In genomic region chr19:45544152-45544924, GRCm38 (mm10) we compare ENCODE assay signal across 8 mouse cellular contexts. TPM values are rescaled to one million over a fixed set of nuclear protein-coding genes. Genes with fewer than 3 reads are reported as not detected.
DNase-seq lines count a peak whose midpoint lies in the region; ATAC-seq and TF ChIP-seq lines count a peak whose summit lies in the region.

No protein-coding gene starts in this region.

- no peak overlapping the region for H3K27ac ChIP-seq in heart, adult 2 months
- H3K27ac ChIP-seq in forebrain, embryonic 15.5 days (replicated peaks) = no peak overlapping the region
- H3K27ac ChIP-seq in limb, embryonic 13.5 days = no peak overlapping the region

- no peak for TF ChIP-seq CTCF in heart, adult 2 months (IDR thresholded peaks at IDR 0.05)

- H3K79me2 ChIP-seq in heart, adult 2 months (replicated peaks; ENCODE audit: control insufficient read depth, insufficient read depth, low read length) = no peaks in the 10 kb centered on the region

- intact Hi-C loops in heart, adult 2 months (cut with DNase I) = loop anchor here (1.0 kb wide), 1 partner anchor 57 kb away; no protein-coding TSS in a partner anchor
- intact Hi-C loops in heart, postnatal 25 days (cut with DNase I) = loop anchor here (2.0 to 5.0 kb wide), 3 partner anchors 58 to 242 kb away; no protein-coding TSS in a partner anchor

- no peaks in the 10 kb centered on the region for H3K36me3 ChIP-seq in heart, adult 2 months (ENCODE audit: control insufficient read depth, insufficient read depth, low read length)
- H3K36me3 ChIP-seq in forebrain, embryonic 15.5 days = no peaks in the 10 kb centered on the region
- no peaks in the 10 kb centered on the region for H3K36me3 ChIP-seq in limb, embryonic 13.5 days

- 0 out of 2 replicates have a peak, but pooled peaks have one; percentile 5 for TF ChIP-seq EP300 in heart, adult 2 months (IDR thresholded peaks at IDR 0.05; ENCODE audit: insufficient read depth, low read depth, low read length)

- no peak for TF ChIP-seq POLR2A in heart, adult 2 months (IDR thresholded peaks at IDR 0.05; ENCODE audit: insufficient read depth, low read depth, low read length)

- H3K4me1 ChIP-seq in heart, adult 2 months (ENCODE audit: control insufficient read depth, insufficient read depth, low read length) = peaks cover 3% of the 10 kb centered on the region
- H3K4me1 ChIP-seq in forebrain, embryonic 15.5 days = peaks cover 25% of the 10 kb centered on the region
- peaks cover 19% of the 10 kb centered on the region for H3K4me1 ChIP-seq in limb, embryonic 13.5 days

- H3K9me3 ChIP-seq in forebrain, embryonic 15.5 days = no peaks in the 10 kb centered on the region
- H3K9me3 ChIP-seq in limb, embryonic 13.5 days = no peaks in the 10 kb centered on the region

- H3K4me3 ChIP-seq in heart, adult 2 months = peak overlapping the region; percentile 40
- H3K4me3 ChIP-seq in forebrain, embryonic 15.5 days = peak overlapping the region; percentile 38
- peak overlapping the region; percentile 44 for H3K4me3 ChIP-seq in limb, embryonic 13.5 days

- peak overlapping the region; percentile 79 for H3K4me2 ChIP-seq in forebrain, embryonic 15.5 days (replicated peaks)
- H3K4me2 ChIP-seq in limb, embryonic 13.5 days (replicated peaks) = peak overlapping the region; percentile 86

- 5% methylated on average over 21 of the region's 26 CpGs for WGBS in heart, adult 2 months
- WGBS in forebrain, embryonic 15.5 days = 1% methylated on average over 21 of the region's 26 CpGs
- 2% methylated on average over 22 of the region's 26 CpGs for WGBS in limb, embryonic 13.5 days

- H3K27me3 ChIP-seq in heart, adult 2 months (ENCODE audit: control insufficient read depth, insufficient read depth, low read length) = peaks cover 6% of the 10 kb centered on the region
- H3K27me3 ChIP-seq in forebrain, embryonic 15.5 days = peaks cover 33% of the 10 kb centered on the region
- H3K27me3 ChIP-seq in limb, embryonic 13.5 days = peaks cover 83% of the 10 kb centered on the region

- peak overlapping the region; percentile 23; the same call in 1 of the 2 replicates for H3K9ac ChIP-seq in heart, adult 2 months (ENCODE audit: low read depth, low read length)
- H3K9ac ChIP-seq in forebrain, embryonic 15.5 days (replicated peaks) = 0 out of 2 replicates have a peak overlapping the region, but pooled peaks have one; percentile 42
- peak overlapping the region; percentile 57 for H3K9ac ChIP-seq in limb, embryonic 13.5 days

- DNase-seq in heart, adult 2 months = peak in 1 of 2 experiments; percentile 42
- no peak for DNase-seq in heart, postnatal 25 days (ENCODE audit: low spot score)
- peak; percentile 28 for DNase-seq in NIH3T3 (ENCODE audit: low read depth)
- peak; percentile 31 to 64 for DNase-seq in monocyte, adult 2 months (ENCODE audit: low read depth in 1 of 2, low spot score in 2 of 2)
- no peak for DNase-seq in Muller cell, postnatal 12 days (ENCODE audit: inconsistent ontology term)
- DNase-seq in gastrocnemius, postnatal 4 days (ENCODE audit: low spot score in 2 of 2) = no peak

- no peak for ATAC-seq in forebrain, embryonic 15.5 days (replicated peaks)
- ATAC-seq in limb, embryonic 13.5 days (ENCODE audit: low FRiP score, low read depth) = no peak

RNA-seq across cellular contexts. Expression of gene Poll, which starts 16.0 kb away (rescaled TPM):
- 1 to 10 TPM; 9.7 to 9.8 TPM for total RNA-seq in heart, adult 2 months (2021)
- polyA plus RNA-seq in heart, adult 2 months (2012; rRNA removed) = 9.5 and 10.7 TPM in 2 replicates
- 10 to 100 TPM in 1 of 2 experiments, 1 to 10 TPM in 1; 9.3 to 10.2 TPM for total RNA-seq in heart, postnatal 25 days (2021)
- polyA plus RNA-seq in forebrain, embryonic 15.5 days (2015; fragmentation: Nextera tagmentation; extraction: Ambion mirVana) = 14.6 and 15.5 TPM in 2 replicates
- 14.5 and 16.1 TPM in 2 replicates for polyA plus RNA-seq in limb, embryonic 13.5 days (2015; fragmentation: Nextera tagmentation; extraction: Ambion mirVana)
- 10 to 100 TPM in 1 of 2 experiments, 1 to 10 TPM in 1; 8.5 to 10.6 TPM for total RNA-seq in gastrocnemius, postnatal 4 days (2021)

RNA-seq across cellular contexts. Expression of gene Gm17018, which starts 16.1 kb away (rescaled TPM):
- total RNA-seq in heart, adult 2 months (2021) = 10 to 100 TPM; 22.1 to 22.4 TPM
- polyA plus RNA-seq in heart, adult 2 months (2012; rRNA removed) = 6.1 and 10.2 TPM in 2 replicates
- total RNA-seq in heart, postnatal 25 days (2021) = 10 to 100 TPM; 19.5 to 21.5 TPM
- 43.4 and 46.9 TPM in 2 replicates for polyA plus RNA-seq in forebrain, embryonic 15.5 days (2015; fragmentation: Nextera tagmentation; extraction: Ambion mirVana)
- 45.0 and 47.7 TPM in 2 replicates for polyA plus RNA-seq in limb, embryonic 13.5 days (2015; fragmentation: Nextera tagmentation; extraction: Ambion mirVana)
- total RNA-seq in gastrocnemius, postnatal 4 days (2021) = 10 to 100 TPM; 13.1 to 13.6 TPM

Comparison
In these comparisons a context has a peak if more than half of its experiments do, and no peak if none do; other contexts are left out.
1. DNase-seq: peak in NIH3T3 (single experiment) and monocyte, adult 2 months (2 of 2); none in heart, postnatal 25 days (single experiment), Muller cell, postnatal 12 days (single experiment) and gastrocnemius, postnatal 4 days (0 of 2).
2. Peak in every context shown above with its lines, with median percentiles within 50 percentile points of each other: H3K4me3 ChIP-seq and H3K9ac ChIP-seq.